Mouse (Mus musculus): Measurements from ENCODE around the gene 6430571L13Rik.

GRCm38 (mm10) chr9:107355870-107356765 lies 15.7 kb downstream of the 6430571L13Rik start:
- TF ChIP-seq POLR2A (IDR thresholded peaks at IDR 0.05; ENCODE audit: low read depth, low read length) (no peak), CTCF (IDR thresholded peaks at IDR 0.05; ENCODE audit: extremely low read depth, insufficient read depth, insufficient read length, insufficient replicate concordance) (peak; percentile 68; the same call in 1 of the 2 replicates)
